In genomic region chr9:112590241-112590640, GRCm38 (mm10) we compare ENCODE assay signal across 10 mouse cellular contexts.
"Had no signal": no experiment of that assay in that cellular context is flagged by ENCODE, and none has a peak within 500 bp of the region (broad histone marks: within the 10 kb centered on the region; RNA-seq: fewer than 3 reads in every experiment).

No protein-coding gene starts in this region.

- DNase-seq: kidney, postnatal 36 days; liver; liver, embryonic 13.5 days; liver, postnatal 0 days; thymus, postnatal 4 days had no signal

- H3K4me3 ChIP-seq: layer of hippocampus, adult 2 months; limb, embryonic 12.5 days; liver, embryonic 13.5 days; midbrain, embryonic 13.5 days; neural tube, embryonic 12.5 days had no signal

- H3K4me2 ChIP-seq: limb, embryonic 12.5 days; liver, embryonic 13.5 days; midbrain, embryonic 13.5 days; neural tube, embryonic 12.5 days had no signal

- H3K9ac ChIP-seq: limb, embryonic 12.5 days; liver, embryonic 13.5 days; liver, postnatal 0 days; midbrain, embryonic 13.5 days; neural tube, embryonic 12.5 days had no signal

- ATAC-seq: liver, postnatal 0 days; midbrain, embryonic 13.5 days had no signal

- H3K27me3 ChIP-seq: limb, embryonic 12.5 days; liver, embryonic 13.5 days; midbrain, embryonic 13.5 days; neural tube, embryonic 12.5 days had no signal

- H3K9me3 ChIP-seq: limb, embryonic 12.5 days; liver, embryonic 13.5 days; midbrain, embryonic 13.5 days; neural tube, embryonic 12.5 days had no signal

- H3K27ac ChIP-seq: layer of hippocampus, adult 2 months; limb, embryonic 12.5 days; liver, embryonic 13.5 days; midbrain, embryonic 13.5 days; neural tube, embryonic 12.5 days; stomach, postnatal 0 days had no signal

- H3K36me3 ChIP-seq: limb, embryonic 12.5 days; liver, embryonic 13.5 days; midbrain, embryonic 13.5 days; neural tube, embryonic 12.5 days had no signal

- H3K4me1 ChIP-seq: limb, embryonic 12.5 days; liver, embryonic 13.5 days; midbrain, embryonic 13.5 days; neural tube, embryonic 12.5 days had no signal
